Mouse (Mus musculus): ENCODE measurements around the gene Dync2li1. TPM values are rescaled to one million over a fixed set of nuclear protein-coding genes. Genes with fewer than 3 reads are reported as not detected.

Dync2li1 gene
- total and polyA plus RNA-seq, 3 experiments: 0.08 TPM; not detected in 2

DNA sequence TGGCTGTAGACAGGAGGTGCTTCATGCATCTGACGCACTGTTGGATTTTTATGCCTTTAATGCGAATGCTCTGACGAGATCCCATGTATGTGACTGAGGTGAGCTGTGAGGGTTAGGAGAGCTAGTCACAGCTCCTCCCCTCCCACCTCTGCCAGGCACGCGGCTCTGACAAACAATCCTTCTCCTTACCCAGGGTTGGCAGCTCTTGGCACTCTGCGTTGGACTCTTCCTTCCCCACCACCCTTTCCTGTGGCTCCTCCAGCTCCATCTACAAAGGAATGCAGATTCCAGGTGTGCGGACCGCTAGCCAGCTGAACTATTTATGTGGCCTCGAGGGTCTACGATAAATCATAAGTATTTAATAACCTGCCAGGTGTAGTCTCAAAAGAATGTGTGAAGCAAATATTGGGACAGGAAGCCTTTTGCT lies 30.3 kb upstream of the Dync2li1 start:
- H3K9ac ChIP-seq (ENCODE audit: control insufficient read depth, low read depth, low read length, poor library complexity, severe bottlenecking): no peak overlapping the region
- no peak for TF ChIP-seq JUND (IDR thresholded peaks at IDR 0.05; ENCODE audit: low read depth, low read length)
- TF ChIP-seq SIN3A (IDR thresholded peaks at IDR 0.05; ENCODE audit: low read length): no peak
- no peak for TF ChIP-seq USF2 (IDR thresholded peaks at IDR 0.05; ENCODE audit: borderline replicate concordance in 1 of 2, insufficient read depth in 1 of 2, low read depth in 1 of 2, low read length in 2 of 2)
- no peak for TF ChIP-seq UBTF (IDR thresholded peaks at IDR 0.05; ENCODE audit: borderline replicate concordance, insufficient read depth, low read depth, low read length)
- TF ChIP-seq TCF12 (IDR thresholded peaks at IDR 0.05; ENCODE audit: low read depth, low read length): no peak
- no peak for TF ChIP-seq MEF2A (IDR thresholded peaks at IDR 0.05; ENCODE audit: extremely low read depth, insufficient replicate concordance, low read depth, low read length, poor library complexity, severe bottlenecking)
- TF ChIP-seq MAX (IDR thresholded peaks at IDR 0.05; ENCODE audit: low read length): no peak
- TF ChIP-seq TAL1 (IDR thresholded peaks at IDR 0.05; ENCODE audit: low read length): no peak
- no peak for TF ChIP-seq TBP (IDR thresholded peaks at IDR 0.05; ENCODE audit: low read depth, low read length)
- no peak for TF ChIP-seq MXI1 (IDR thresholded peaks at IDR 0.05; ENCODE audit: low read depth, low read length)
- TF ChIP-seq MYB (IDR thresholded peaks at IDR 0.05; ENCODE audit: low read depth, low read length): no peak
- no peak for TF ChIP-seq ZC3H11A (IDR thresholded peaks at IDR 0.05; ENCODE audit: low read depth, low read length)
- no peaks in the 10 kb centered on the region for H3K79me2 ChIP-seq (ENCODE audit: control insufficient read depth, insufficient read depth, low read length, poor library complexity)
- H3K4me3 ChIP-seq (ENCODE audit: control insufficient read depth in 1 of 2, insufficient read depth in 1 of 2, low read depth in 2 of 2, low read length in 2 of 2): no peak overlapping the region
- no peak overlapping the region for H3K27ac ChIP-seq (ENCODE audit: control insufficient read depth, low read depth, low read length)
- H3K36me3 ChIP-seq (ENCODE audit: control insufficient read depth in 1 of 2, insufficient read depth in 2 of 2, low read length in 2 of 2): no peaks in the 10 kb centered on the region
- H3K27me3 ChIP-seq (ENCODE audit: control insufficient read depth in 1 of 2, insufficient read depth in 2 of 2, low read length in 2 of 2): no peaks in the 10 kb centered on the region; a peak in 3 of 4 replicates
- no peaks in the 10 kb centered on the region for H3K9me3 ChIP-seq (replicated peaks; ENCODE audit: insufficient read depth, low read length)
- no peaks in the 10 kb centered on the region for H3K4me1 ChIP-seq (ENCODE audit: control insufficient read depth in 1 of 2, insufficient read depth in 2 of 2, low read length in 2 of 2)
- DNase-seq (ENCODE audit: low read depth, low spot score): no peak

DNA sequence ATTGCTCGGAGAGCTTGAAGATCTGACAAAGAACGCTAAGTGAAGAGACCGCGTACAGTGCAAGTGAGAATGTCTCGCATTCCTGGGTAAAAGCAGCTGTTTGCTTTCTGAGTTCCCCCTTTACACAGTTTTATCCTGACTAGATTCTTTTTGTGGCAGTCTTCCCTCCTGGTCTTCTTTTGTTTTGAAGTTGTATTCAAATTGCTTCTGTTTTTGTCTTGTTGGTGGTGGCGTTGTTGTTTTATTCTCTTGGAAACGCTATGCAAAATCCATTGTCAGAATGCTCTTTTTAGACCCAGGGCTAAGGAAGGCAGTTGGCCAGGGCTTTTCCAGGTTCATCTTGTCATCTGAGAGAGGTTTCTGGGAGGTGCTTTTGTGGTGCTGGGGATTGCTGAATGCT lies 29.8 kb upstream of the Dync2li1 start:
- H3K27ac ChIP-seq (ENCODE audit: control insufficient read depth, low read depth, low read length): no peak overlapping the region
- H3K4me3 ChIP-seq (ENCODE audit: control insufficient read depth in 1 of 2, insufficient read depth in 1 of 2, low read depth in 2 of 2, low read length in 2 of 2): no peak overlapping the region
- no peaks in the 10 kb centered on the region for H3K36me3 ChIP-seq (ENCODE audit: control insufficient read depth in 1 of 2, insufficient read depth in 2 of 2, low read length in 2 of 2)
- H3K4me1 ChIP-seq (ENCODE audit: control insufficient read depth in 1 of 2, insufficient read depth in 2 of 2, low read length in 2 of 2): no peaks in the 10 kb centered on the region
- H3K79me2 ChIP-seq (ENCODE audit: control insufficient read depth, insufficient read depth, low read length, poor library complexity): no peaks in the 10 kb centered on the region
- H3K27me3 ChIP-seq (ENCODE audit: control insufficient read depth in 1 of 2, insufficient read depth in 2 of 2, low read length in 2 of 2): no peaks in the 10 kb centered on the region; a peak in 3 of 4 replicates
- TF ChIP-seq ELF1 (IDR thresholded peaks at IDR 0.05; ENCODE audit: low read depth, low read length) (no peak), GATA1 (IDR thresholded peaks at IDR 0.05; ENCODE audit: low read depth, low read length) (no peak), NELFE (IDR thresholded peaks at IDR 0.05; ENCODE audit: low read depth, low read length) (no peak), GABPA (IDR thresholded peaks at IDR 0.05; ENCODE audit: low read depth, low read length) (no peak), SMC3 (IDR thresholded peaks at IDR 0.05; ENCODE audit: low read depth, low read length) (no peak), CHD1 (IDR thresholded peaks at IDR 0.05; ENCODE audit: low read depth, low read length) (no peak), UBTF (IDR thresholded peaks at IDR 0.05; ENCODE audit: borderline replicate concordance, insufficient read depth, low read depth, low read length) (no peak), MYC (IDR thresholded peaks at IDR 0.05; ENCODE audit: low read depth, low read length) (no peak), ZKSCAN1 (IDR thresholded peaks at IDR 0.05; ENCODE audit: low read depth, low read length) (no peak), BHLHE40 (IDR thresholded peaks at IDR 0.05; ENCODE audit: borderline replicate concordance, low read depth, low read length) (no peak), POLR2AphosphoS5 (IDR thresholded peaks at IDR 0.05; ENCODE audit: borderline replicate concordance, low read depth, low read length) (no peak), RCOR1 (IDR thresholded peaks at IDR 0.05; ENCODE audit: low read depth, low read length) (no peak), ETS1 (IDR thresholded peaks at IDR 0.05; ENCODE audit: low read depth, low read length) (no peak), CHD2 (IDR thresholded peaks at IDR 0.05; ENCODE audit: low read length) (no peak), USF2 (IDR thresholded peaks at IDR 0.05; ENCODE audit: borderline replicate concordance in 1 of 2, insufficient read depth in 1 of 2, low read depth in 1 of 2, low read length in 2 of 2) (no peak)
- H3K9ac ChIP-seq (ENCODE audit: control insufficient read depth, low read depth, low read length, poor library complexity, severe bottlenecking): no peak overlapping the region
- no peak for DNase-seq (ENCODE audit: low read depth, low spot score)
- no peaks in the 10 kb centered on the region for H3K9me3 ChIP-seq (replicated peaks; ENCODE audit: insufficient read depth, low read length)

All from MEL (cell line).